8 mouse cellular contexts compared by ENCODE assay signal in the genomic region with DNA sequence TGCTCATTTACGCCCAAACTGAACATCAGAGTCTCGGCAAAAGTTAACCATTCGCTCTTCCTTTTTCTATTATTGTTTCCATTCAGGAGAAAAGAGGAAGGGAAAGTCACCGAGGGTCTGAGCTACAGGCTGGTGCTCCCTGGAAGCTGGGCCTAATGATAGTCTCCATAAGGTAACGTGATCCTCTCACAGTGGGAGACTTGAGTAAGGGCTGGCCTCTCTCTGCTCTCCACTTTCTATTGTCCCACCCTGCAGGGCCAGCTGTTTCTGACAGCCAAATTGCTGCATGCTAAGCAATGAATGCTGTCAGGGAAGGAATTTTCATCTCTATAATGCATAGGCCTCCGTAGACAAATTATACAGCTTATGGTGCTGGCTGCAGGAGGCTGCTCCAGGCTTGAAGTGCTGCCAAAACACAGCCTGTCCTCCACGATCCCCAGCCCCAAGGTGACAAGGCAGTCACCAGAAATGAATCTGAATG. TPM values are rescaled to one million over a fixed set of nuclear protein-coding genes. Genes with fewer than 3 reads are reported as not detected.
DNase-seq lines count a peak whose midpoint lies in the region; ATAC-seq and TF ChIP-seq lines count a peak whose summit lies in the region.

No protein-coding gene starts in this region.

- intact Hi-C loops in left cerebral cortex, adult 2 months (cut with DNase I), result no loop called here

- H3K4me2 ChIP-seq in hindbrain, embryonic 11.5 days (replicated peaks; ENCODE audit: low read depth, low read length), result no peak overlapping the region
- no peak overlapping the region for H3K4me2 ChIP-seq in midbrain, embryonic 11.5 days

- H3K9ac ChIP-seq in hindbrain, embryonic 11.5 days (ENCODE audit: low read depth, low read length), result no peak overlapping the region
- no peak overlapping the region for H3K9ac ChIP-seq in midbrain, embryonic 11.5 days (ENCODE audit: low read length)

- H3K36me3 ChIP-seq in hindbrain, embryonic 11.5 days (ENCODE audit: control insufficient read depth, insufficient read depth, low read length), result no peaks in the 10 kb centered on the region
- no peaks in the 10 kb centered on the region for H3K36me3 ChIP-seq in midbrain, embryonic 11.5 days (ENCODE audit: control insufficient read depth, insufficient read depth, low read length)

- no peak for TF ChIP-seq POLR2A in lung, adult 2 months (IDR thresholded peaks at IDR 0.05; ENCODE audit: borderline replicate concordance, extremely low read depth, low read depth, low read length)

- DNase-seq in left cerebral cortex, adult 2 months (ENCODE audit: extremely low spot score in 1 of 2, low spot score in 2 of 2), result no peak
- DNase-seq in left cerebral cortex, adult 9 months (ENCODE audit: low spot score in 2 of 2), result no peak
- DNase-seq in embryo, embryonic 11.5 days (ENCODE audit: low read depth, low spot score), result peak; percentile 41
- DNase-seq in hindbrain, embryonic 11.5 days (ENCODE audit: low spot score), result peak; percentile 58
- DNase-seq in midbrain, embryonic 11.5 days (ENCODE audit: low spot score, missing footprints), result no peak
- DNase-seq in c-Kit-positive CD71-positive TER-119-positive erythroid progenitor cells, embryonic 14.5 days (ENCODE audit: low spot score), result no peak
- DNase-seq in lung, adult 2 months, result no peak
- DNase-seq in gastrocnemius, postnatal 25 days, result no peak

- whole genome bisulfite sequencing in hindbrain, embryonic 11.5 days, result 16% methylated on average over 7 of the region's 7 CpGs
- WGBS in midbrain, embryonic 11.5 days, result 22% methylated on average over 7 of the region's 7 CpGs
- WGBS in lung, adult 2 months, result 32% methylated on average over 7 of the region's 7 CpGs

- H3K27me3 ChIP-seq in hindbrain, embryonic 11.5 days (ENCODE audit: control insufficient read depth, insufficient read depth, low read length), result 0 out of 2 replicates have a peak, but pooled peaks cover 2% of the 10 kb centered on the region
- H3K27me3 ChIP-seq in midbrain, embryonic 11.5 days (ENCODE audit: control insufficient read depth, insufficient read depth, low read length), result no peaks in the 10 kb centered on the region

- no peaks in the 10 kb centered on the region for H3K9me3 ChIP-seq in hindbrain, embryonic 11.5 days (ENCODE audit: control insufficient read depth, low read length)
- H3K9me3 ChIP-seq in midbrain, embryonic 11.5 days (ENCODE audit: control insufficient read depth, low read length), result no peaks in the 10 kb centered on the region

- peaks cover 14% of the 10 kb centered on the region; the same call in 1 of the 2 replicates for H3K4me1 ChIP-seq in hindbrain, embryonic 11.5 days (replicated peaks; ENCODE audit: control insufficient read depth, insufficient read depth, low read length)
- H3K4me1 ChIP-seq in midbrain, embryonic 11.5 days (ENCODE audit: control insufficient read depth, insufficient read depth, low read length), result peaks cover 32% of the 10 kb centered on the region
- peaks cover 31% of the 10 kb centered on the region for H3K4me1 ChIP-seq in lung, adult 2 months (ENCODE audit: control insufficient read depth, insufficient read depth, low read length)

- H3K27ac ChIP-seq in left cerebral cortex, adult 2 months, result peak overlapping the region; percentile 5; the same call in 1 of the 2 replicates
- peak overlapping the region; percentile 68; the same call in 1 of the 2 replicates for H3K27ac ChIP-seq in hindbrain, embryonic 11.5 days (ENCODE audit: low read depth, low read length)
- H3K27ac ChIP-seq in midbrain, embryonic 11.5 days (ENCODE audit: low read depth, low read length), result no peak overlapping the region

- H3K4me3 ChIP-seq in left cerebral cortex, adult 2 months, result no peak overlapping the region
- no peak overlapping the region for H3K4me3 ChIP-seq in hindbrain, embryonic 11.5 days (ENCODE audit: low read depth, low read length)
- H3K4me3 ChIP-seq in midbrain, embryonic 11.5 days (ENCODE audit: low read depth, low read length), result no peak overlapping the region
- no peak overlapping the region for H3K4me3 ChIP-seq in lung, adult 2 months (replicated peaks; ENCODE audit: extremely low read depth, low read depth, low read length)

- no peak for TF ChIP-seq CTCF in left cerebral cortex, adult 2 months (IDR thresholded peaks at IDR 0.05)
- TF ChIP-seq CTCF in lung, adult 2 months (IDR thresholded peaks at IDR 0.05; ENCODE audit: insufficient read depth, low read length), result no peak

- ATAC-seq in hindbrain, embryonic 11.5 days (ENCODE audit: low FRiP score), result peak; percentile 75
- ATAC-seq in midbrain, embryonic 11.5 days (ENCODE audit: low FRiP score), result peak; percentile 45

RNA-seq across cellular contexts. Expression of gene Acvr1, which starts 33.4 kb away (rescaled TPM):
- total RNA-seq in left cerebral cortex, adult 2 months (2021), result 10 to 100 TPM; 32.9 to 36.6 TPM
- polyA plus RNA-seq in hindbrain, embryonic 11.5 days (2014; fragmentation: Nextera tagmentation; extraction: Ambion mirVana), result 5.8 and 6.0 TPM in 2 replicates
- 4.7 and 4.9 TPM in 2 replicates for polyA plus RNA-seq in midbrain, embryonic 11.5 days (2014; fragmentation: Nextera tagmentation; extraction: Ambion mirVana)
- polyA plus RNA-seq in lung, adult 2 months (2012; rRNA removed), result 5.0 and 9.7 TPM in 2 replicates
- total RNA-seq in gastrocnemius, postnatal 25 days (2021), result 10 to 100 TPM; 12.4 to 16.2 TPM

RNA-seq across cellular contexts. Expression of gene Upp2, which starts 33.5 kb away (rescaled TPM):
- 10 to 100 TPM; 26.7 to 33.8 TPM for total RNA-seq in left cerebral cortex, adult 2 months (2021)
- 5.9 and 6.3 TPM in 2 replicates for polyA plus RNA-seq in hindbrain, embryonic 11.5 days (2014; fragmentation: Nextera tagmentation; extraction: Ambion mirVana)
- polyA plus RNA-seq in midbrain, embryonic 11.5 days (2014; fragmentation: Nextera tagmentation; extraction: Ambion mirVana), result 4.6 and 4.7 TPM in 2 replicates
- polyA plus RNA-seq in lung, adult 2 months (2012; rRNA removed), result 4.8 and 7.6 TPM in 2 replicates
- total RNA-seq in gastrocnemius, postnatal 25 days (2021), result 1 to 10 TPM; 1.9 to 2.4 TPM

Comparison
In these comparisons a context has a peak if more than half of its experiments do, and no peak if none do; other contexts are left out.
1. DNase-seq: peak in embryo, embryonic 11.5 days (single experiment) and hindbrain, embryonic 11.5 days (single experiment); none in left cerebral cortex, adult 2 months (0 of 2), left cerebral cortex, adult 9 months (0 of 2), midbrain, embryonic 11.5 days (single experiment), c-Kit-positive CD71-positive TER-119-positive erythroid progenitor cells, embryonic 14.5 days (single experiment), lung, adult 2 months (single experiment) and gastrocnemius, postnatal 25 days (single experiment).